Mouse (Mus musculus) embryo, embryonic 11 days (tissue): ENCODE results near the gene Nrg3.
A peak's percentile ranks its signal among the peaks of the same experiment; 100 is the strongest.

ENCODE experiments used
- DNase-seq: peaks from one replicate; pipeline ENCODE4 v3.0.0-alpha.2; 2015

The Nrg3 gene

GRCm38 (mm10) chr14:39472790-39473761 lies at the start of gene Nrg3:
Gene Nrg3, minus strand, starts transcription at chr14:39473088.
- DNase-seq, result peak; percentile 81

- no peak for DNase-seq
Measured at GRCm38 (mm10) chr14:39508956-39509355, 36.1 kb upstream of the Nrg3 start.

GRCm38 (mm10) chr14:39473771-39474211 lies 903 bp upstream of the Nrg3 start:
- peak; percentile 56 for DNase-seq

DNA sequence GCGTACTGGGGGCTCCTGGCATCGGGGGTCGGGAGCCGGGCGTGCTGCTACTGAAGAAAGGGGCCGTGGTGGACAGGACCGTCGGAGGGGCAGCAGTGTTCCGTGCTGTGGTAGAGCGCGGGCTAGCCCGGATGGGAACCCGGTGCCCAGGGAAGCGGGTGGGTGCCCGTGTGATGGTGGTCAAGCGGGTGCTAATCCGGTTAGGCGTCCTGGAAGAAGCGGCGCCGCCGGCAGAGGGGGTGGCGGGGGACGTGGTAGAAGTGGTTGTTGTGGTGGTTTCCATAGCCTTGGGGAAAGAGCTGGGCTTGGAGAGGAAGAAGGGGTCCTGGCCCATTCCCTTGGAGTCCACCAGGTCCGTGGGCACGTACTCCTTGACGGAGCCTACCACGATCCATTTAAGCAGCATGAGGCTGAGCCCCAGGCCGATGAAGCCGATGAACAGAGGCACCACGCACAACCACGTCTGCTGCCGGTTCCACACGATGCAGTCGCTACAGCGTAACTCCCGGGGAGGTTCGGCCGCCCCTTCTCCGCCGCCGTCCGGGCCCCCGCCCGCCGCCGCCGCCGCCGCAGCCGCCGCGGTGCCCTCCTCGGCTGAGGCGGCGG lies 639 bp downstream of the Nrg3 start:
- peak; percentile 20 for DNase-seq

GRCm38 (mm10) chr14:39471236-39471981 lies 1.5 kb downstream of the Nrg3 start:
- DNase-seq, result peak; percentile 27

DNA sequence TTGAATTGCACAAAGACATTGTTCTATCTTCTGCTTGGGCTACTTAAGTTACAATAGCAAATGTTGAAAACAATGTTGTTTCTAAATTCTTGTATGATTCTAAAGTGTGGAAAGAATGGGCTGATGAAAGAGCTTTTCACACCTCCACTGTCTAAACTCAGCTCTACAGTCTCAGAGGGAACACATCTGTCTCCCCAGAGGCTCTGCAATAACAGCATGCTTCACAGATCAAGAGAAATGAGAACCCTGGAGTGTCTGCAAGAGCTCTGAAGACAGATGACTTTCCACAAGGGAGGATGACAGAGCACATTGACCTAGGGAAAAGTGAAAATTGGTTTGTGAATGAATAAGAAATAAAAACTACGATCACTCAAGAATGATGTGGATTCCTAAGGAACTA lies 27.4 kb downstream of the Nrg3 start:
- no peak for DNase-seq

DNA sequence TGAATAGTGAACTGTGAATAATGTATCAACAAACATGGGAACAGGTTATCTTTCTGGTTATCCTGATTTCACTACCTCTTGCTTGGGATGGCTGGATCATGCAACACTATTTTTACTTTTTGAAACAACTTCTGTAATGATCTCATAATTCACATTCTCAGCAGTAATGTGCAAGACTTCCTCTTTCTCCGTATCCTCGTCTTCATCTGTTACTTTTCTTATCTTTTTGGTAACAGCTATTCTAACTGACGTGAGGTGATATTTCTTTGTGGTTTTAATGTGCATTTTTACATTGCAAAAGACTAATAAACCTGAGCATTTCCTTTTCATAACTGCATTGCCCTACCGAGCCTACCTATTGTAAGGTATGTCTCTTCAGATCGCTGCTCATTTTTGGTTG lies 44.4 kb downstream of the Nrg3 start:
- DNase-seq, result no peak

DNA sequence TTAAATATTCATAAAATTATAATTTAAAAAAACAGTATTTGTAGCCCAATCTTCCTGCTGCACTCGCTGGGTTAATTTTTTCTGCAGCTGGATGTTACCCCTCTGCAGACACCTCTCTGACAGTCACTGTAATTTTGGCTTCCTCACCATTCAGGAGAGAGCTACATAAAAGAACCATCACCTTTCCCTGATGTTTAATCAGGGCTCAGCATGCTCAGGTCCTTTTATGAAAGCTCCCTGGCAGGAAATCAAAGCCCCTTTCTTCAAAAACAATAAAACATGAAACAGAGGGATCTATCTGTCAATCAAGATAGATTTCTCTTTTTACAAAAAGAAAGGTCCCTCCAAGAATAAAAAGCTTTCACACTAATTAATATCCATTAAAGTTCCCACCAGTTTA lies 51.0 kb downstream of the Nrg3 start:
- DNase-seq, result no peak

DNA sequence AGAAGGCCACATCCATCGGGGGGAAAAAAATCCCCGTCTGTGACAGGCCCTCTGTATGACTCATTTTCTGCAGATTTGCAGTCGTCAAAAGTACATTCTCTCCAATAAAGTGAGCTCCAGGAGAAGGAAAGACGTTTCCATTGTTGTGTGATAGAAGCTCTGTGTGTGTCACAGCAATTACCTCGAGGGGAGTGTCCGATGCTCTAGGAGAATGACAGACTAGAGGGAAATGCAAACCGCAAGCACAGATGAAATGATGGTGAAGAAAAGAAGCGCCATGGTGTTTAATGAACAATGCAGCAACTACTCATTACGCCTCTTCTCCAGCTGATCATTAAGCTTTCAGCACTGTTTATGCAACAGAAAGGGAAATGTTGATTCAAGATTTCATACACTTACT lies 59.6 kb downstream of the Nrg3 start:
- no peak for DNase-seq

DNA sequence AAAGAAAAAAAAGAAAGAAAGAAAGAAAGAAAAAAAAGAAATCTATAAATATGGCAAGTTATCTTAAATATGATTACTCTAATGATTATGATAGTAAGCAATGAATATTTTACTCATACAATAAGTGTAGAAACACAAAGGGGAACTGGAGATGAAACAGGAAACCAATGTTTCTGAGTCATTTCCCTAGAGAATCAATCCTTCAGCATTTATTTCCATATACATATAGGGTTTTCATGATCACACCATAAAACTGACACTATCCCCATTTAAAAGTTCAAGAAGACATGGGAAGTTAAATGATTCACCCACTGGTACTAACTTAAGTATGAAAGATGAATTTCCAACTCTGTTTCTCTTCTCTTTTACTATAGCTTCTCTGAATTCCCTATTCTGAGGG lies 86.0 kb downstream of the Nrg3 start:
- DNase-seq, result no peak

DNA sequence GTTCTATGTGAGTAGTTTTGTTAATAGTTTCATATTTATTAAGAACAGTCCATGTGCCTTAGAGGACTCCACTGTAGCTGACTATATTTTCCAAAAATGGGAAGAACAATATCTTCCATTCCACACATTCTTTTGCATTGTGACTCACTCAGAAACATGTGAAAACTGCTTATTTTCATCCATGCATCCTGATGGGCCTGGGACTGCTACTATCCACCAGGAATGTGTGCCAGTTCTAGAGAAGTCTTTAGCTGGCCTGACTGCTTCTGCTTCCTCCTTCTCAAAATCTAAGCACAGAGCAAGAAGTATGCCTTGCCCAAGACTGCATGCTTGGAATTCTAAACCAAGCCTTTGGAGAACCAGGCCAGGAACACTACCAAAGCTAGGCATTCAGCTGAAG lies 91.6 kb downstream of the Nrg3 start:
- DNase-seq, result no peak

- DNase-seq, result no peak
Measured at GRCm38 (mm10) chr14:39373220-39373619, 99.7 kb downstream of the Nrg3 start.

DNA sequence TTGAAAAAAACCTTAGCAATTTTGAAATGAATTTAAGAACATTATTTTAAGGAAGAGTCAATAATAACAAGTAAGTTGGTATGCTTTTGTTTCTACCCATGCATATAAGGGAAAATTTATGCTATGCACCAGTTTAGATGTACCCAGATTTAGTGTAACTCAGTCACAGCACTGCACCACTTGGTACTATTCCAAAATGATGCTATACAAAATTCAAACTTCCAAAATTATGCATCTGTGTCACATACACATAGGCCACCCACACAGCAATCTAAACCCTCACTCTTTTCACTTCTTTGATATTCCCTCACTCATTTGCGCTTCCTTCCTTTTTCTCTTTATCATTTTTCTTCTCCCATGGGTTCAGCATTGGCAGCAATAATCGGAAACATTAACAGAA lies 116.6 kb downstream of the Nrg3 start:
- no peak for DNase-seq

- no peak for DNase-seq
Measured at GRCm38 (mm10) chr14:39351979-39352737, 120.7 kb downstream of the Nrg3 start.

- no peak for DNase-seq
Measured at GRCm38 (mm10) chr14:39317424-39318110, 155.3 kb downstream of the Nrg3 start.

- DNase-seq, result no peak
Measured at GRCm38 (mm10) chr14:39314111-39314510, 158.8 kb downstream of the Nrg3 start.

GRCm38 (mm10) chr14:39265121-39265520 lies 207.8 kb downstream of the Nrg3 start:
- no peak for DNase-seq

GRCm38 (mm10) chr14:39264422-39264821 lies 208.5 kb downstream of the Nrg3 start:
- no peak for DNase-seq

DNA sequence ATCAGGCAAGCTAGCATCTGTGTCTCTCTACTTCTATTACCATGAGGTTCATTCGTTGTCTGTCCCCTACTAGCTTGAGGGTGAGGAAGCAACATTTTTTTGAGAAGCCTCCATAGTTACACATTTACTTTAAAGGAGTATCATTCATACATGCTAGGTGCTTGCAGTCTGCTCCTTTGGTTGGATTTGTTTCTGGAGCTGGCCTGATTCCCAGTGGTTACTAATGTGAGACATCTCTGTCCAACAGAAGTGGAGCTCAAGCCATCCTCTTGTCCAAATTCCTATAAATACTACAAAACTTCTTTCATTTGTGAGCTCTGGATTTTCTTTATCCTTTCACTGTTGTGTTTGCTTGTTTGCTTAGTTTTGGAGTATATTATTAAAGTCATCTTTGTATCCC lies 211.9 kb downstream of the Nrg3 start:
- DNase-seq, result no peak

- DNase-seq, result no peak
Measured at GRCm38 (mm10) chr14:39255391-39255790, 217.5 kb downstream of the Nrg3 start.

DNA sequence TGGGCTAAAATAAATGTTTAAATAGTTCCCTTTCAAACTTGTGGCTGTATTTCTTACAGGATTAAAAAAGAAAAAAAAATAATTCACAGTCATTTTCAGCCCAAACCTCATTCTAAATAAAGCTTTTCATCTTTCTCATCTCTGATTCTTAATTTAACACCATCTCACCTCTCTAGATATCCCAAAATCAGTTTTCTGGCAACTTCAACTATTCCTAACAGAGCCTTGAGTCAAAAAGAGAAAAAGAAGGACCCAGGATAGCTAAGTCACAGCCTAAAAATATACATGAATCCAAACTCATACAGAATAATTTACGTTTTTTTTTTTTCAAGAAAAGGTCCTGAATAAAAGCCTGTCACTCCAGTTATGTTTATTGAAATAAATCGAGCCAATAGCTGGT lies 232.6 kb downstream of the Nrg3 start:
- no peak for DNase-seq

- no peak for DNase-seq
Measured at GRCm38 (mm10) chr14:39211472-39211871, 261.4 kb downstream of the Nrg3 start.
